Mouse (Mus musculus) layer of hippocampus, adult 9-11 months (tissue): ENCODE data around the gene Igdcc3.
A peak's percentile ranks its signal among the peaks of the same experiment; 100 is the strongest.
"Not testable (repeated sequence)": the region's sequence is repeated elsewhere in the genome, so short reads cannot be mapped to it uniquely, and the experiment has no call there.

Experiments used
- DNase-seq: peaks from one replicate; pipeline ENCODE4 v3.0.0; 2022

Gene Igdcc3

GRCm38 (mm10) chr9:65207041-65207815, 66.2 kb downstream of the Igdcc3 start:
- not testable (repeated sequence) for DNase-seq

- DNase-seq, result no peak
Observed at GRCm38 (mm10) chr9:65208293-65209179, 67.5 kb downstream of the Igdcc3 start.

- no peak for DNase-seq
Observed at GRCm38 (mm10) chr9:65211598-65211997, 70.6 kb downstream of the Igdcc3 start.

DNA sequence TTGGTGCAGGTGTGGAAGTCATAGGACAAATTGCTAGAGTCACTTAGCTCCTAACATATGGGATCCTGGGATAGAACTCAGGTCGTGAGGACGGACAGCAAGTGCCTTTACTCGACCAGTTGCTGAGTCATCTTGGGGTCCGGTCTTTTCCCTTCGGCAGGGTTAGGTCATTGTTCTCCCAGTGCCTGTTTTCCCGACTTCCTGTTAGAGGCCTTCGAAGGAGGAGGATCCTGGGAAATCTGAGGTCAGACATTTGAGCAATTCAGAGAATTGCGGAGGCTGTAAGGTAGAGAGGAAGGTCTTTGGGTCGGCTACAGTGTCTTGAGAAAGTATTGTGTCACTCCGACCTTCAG, 73.4 kb downstream of the Igdcc3 start:
- DNase-seq, result no peak

GRCm38 (mm10) chr9:65214778-65215493, 73.9 kb downstream of the Igdcc3 start:
- DNase-seq, result peak; percentile 74

- DNase-seq, result no peak
Observed at GRCm38 (mm10) chr9:65215494-65216126, 74.6 kb downstream of the Igdcc3 start.

- no peak for DNase-seq
Observed at GRCm38 (mm10) chr9:65216972-65217371, 76.0 kb downstream of the Igdcc3 start.

GRCm38 (mm10) chr9:65217661-65218060, 76.7 kb downstream of the Igdcc3 start:
- DNase-seq, result no peak

DNA sequence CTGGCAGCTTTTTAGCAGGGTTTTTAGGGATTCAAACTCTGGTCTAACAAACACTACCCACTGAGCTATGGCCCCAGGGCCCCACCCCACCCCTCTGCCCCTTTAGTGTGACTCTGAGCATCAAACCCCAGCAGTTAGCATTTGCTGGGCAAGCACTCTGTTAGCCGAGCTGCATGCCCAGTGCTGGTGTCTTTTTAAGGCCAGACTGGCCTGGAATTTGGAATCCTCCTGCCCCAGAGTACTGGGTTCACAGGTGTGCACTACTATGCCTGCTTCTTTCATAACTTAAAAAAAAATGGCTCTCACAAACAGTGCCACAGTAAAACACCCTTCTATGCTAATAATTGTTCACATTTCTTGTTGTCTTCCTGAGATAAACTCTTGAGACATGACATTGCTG, 77.9 kb downstream of the Igdcc3 start:
- DNase-seq, result no peak

DNA sequence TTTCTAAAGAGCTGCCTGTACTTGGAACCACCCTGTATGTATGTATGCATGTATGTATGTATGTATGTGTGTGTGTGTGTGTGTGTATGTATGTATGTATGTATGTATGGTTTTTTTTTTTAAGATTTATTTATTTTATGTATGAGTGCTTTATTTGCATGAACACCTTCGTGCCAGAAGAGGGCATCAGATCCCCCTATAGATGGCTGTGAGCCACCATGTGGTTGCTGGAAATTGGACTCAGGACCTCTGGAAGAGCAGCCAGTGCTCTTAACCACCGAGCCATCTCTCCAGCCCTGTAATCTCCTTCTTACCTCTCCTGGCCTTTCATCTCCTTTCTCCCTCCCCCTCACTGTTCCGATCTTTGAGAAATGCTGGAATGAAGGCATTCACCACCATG, 79.4 kb downstream of the Igdcc3 start:
- not testable (repeated sequence) for DNase-seq

DNA sequence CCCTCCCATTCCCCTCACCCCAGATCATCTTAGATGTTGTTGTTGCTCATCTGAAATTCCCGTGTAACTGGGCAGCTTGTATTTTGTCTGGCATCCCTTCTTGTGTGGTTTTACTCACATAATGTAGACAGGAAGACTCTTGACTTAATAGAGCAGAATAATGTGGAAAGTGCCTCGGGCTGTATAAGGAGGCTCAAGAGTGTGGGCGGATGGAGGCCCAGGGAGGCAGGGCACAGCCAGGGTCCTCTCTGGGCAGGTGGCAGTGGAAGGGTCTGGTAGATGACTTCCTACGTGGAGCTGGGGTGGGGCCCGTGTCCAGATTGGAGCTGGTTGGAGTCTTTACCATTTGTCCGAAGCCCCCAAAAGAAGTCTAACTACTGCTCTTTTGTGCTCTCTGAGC, 82.9 kb downstream of the Igdcc3 start:
- no peak for DNase-seq

DNA sequence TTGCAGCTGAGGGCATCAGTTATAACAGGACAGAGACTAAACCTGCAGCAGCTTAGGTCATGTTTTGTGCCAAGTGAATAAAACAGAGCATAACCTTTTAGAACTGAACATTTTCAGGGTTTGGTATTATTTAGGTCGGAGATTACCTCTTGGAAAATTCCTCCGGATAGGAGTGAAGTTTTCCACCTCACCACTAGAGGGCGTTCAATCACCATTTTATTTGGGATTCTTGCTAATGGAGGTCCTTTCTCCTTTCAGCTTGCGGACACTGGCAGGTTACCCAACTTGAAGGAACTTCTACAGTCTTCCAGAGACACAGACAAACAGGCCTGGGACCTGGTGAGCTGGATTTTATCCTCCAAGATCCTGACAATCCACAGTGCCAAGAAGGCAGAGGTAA, 84.8 kb downstream of the Igdcc3 start:
- DNase-seq, result no peak

- DNase-seq, result no peak
Observed at GRCm38 (mm10) chr9:65230250-65230649, 89.3 kb downstream of the Igdcc3 start.

GRCm38 (mm10) chr9:65231284-65231683, 90.3 kb downstream of the Igdcc3 start:
- DNase-seq, result no peak

DNA sequence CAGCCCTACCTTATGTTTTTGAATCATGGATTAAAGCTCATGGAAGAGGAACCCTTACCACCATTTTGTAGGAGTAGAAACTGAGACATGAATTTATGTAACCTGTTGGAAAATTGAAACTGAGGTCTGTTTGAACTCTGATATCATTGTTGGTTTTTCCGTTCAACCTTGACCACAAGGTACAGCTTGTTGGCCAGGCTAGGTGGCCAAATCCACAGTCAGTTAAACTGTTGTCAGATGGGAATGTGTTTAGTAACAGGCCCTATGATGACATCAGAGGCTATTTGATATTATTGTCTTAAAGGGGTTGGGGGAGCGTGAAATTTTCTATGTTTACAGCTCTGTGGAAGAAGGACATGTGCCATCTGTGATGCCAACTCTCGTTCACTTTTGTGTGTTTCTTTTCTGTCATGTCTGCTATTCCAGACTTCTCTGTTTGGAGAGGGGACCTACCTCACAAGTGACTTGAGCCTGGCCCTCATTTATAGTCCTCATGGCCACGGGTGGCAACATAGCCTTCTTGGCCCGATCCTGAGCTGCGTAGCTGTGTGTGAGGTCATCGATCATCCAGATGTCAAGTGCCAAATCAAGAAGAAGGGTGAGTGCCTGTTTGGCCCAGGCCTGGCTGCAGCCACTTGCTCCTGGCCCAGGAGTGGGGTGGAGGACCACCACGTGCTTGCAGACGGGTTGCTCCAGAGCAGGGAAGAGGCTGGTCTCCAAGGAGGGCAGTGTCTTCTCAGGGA, 92.4 kb downstream of the Igdcc3 start:
- DNase-seq, result no peak

GRCm38 (mm10) chr9:65234734-65235133, 93.7 kb downstream of the Igdcc3 start:
- no peak for DNase-seq
